Mouse (Mus musculus): Measurements from ENCODE around the gene Limch1. TPM values are rescaled to one million over a fixed set of nuclear protein-coding genes. Genes with fewer than 3 reads are reported as not detected.
A peak's percentile ranks its signal among the peaks of the same experiment; 100 is the strongest.

The Limch1 gene
- total RNA-seq, 2 experiments from 2014 or later: 88.4 to 88.6 TPM

- DNase-seq: no peak
Observed at GRCm38 (mm10) chr5:66830206-66830605, 84.6 kb downstream of the Limch1 start.

GRCm38 (mm10) chr5:66834756-66835155 lies 89.1 kb downstream of the Limch1 start:
- no peak for DNase-seq

- DNase-seq: no peak
Observed at GRCm38 (mm10) chr5:66836892-66837291, 91.3 kb downstream of the Limch1 start.

DNA sequence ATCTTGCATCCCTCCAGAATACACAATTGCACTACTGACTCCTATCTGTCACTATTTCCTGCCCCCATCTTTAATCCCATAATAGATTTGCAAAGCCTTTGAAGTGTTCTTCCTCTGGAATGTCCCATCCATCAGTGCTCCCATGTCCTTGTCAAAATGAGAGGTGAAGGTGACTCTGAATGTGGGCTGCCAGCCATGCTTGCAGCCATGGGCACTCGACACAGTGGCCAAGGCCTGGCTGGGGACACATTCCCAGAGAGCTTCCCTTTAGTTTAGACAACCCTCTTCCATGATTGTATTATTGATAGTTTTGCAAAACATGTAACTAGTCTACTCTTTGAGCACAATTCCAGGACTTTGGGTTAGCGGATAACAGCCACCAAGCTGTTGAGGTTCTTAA lies 96.3 kb downstream of the Limch1 start:
- DNase-seq: peak; percentile 81 to 84

GRCm38 (mm10) chr5:66842776-66843175 lies 97.1 kb downstream of the Limch1 start:
- DNase-seq: peak; percentile 58 to 63

DNA sequence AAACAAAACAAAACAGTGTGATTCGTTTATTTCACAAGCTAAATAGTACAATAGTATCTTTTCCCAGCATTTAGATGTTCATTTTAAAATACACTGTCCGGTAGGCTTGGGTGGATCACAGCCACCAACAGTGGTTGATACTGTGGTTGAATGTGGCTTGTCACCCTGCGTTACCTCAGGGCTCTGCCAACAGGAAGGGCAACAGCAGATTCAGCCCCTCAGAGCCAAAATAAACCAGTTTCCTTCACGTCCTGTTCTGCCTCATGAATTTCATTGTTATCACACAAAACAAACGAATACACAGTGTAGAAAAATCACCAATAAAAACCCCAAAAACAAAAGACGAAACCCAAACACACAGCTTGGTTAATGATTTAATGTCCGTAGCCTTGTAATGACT lies 102.5 kb downstream of the Limch1 start:
- no peak for DNase-seq

- DNase-seq: peak; percentile 68 to 71
Observed at GRCm38 (mm10) chr5:66849148-66849547, 103.5 kb downstream of the Limch1 start.

GRCm38 (mm10) chr5:66850721-66851251 lies 105.2 kb downstream of the Limch1 start:
- DNase-seq: no peak

GRCm38 (mm10) chr5:66851708-66852107 lies 106.1 kb downstream of the Limch1 start:
- no peak for DNase-seq

GRCm38 (mm10) chr5:66854263-66854662 lies 108.6 kb downstream of the Limch1 start:
- no peak for DNase-seq

- DNase-seq: peak in 1 of 2 experiments; percentile 42
Observed at GRCm38 (mm10) chr5:66855358-66856107, 109.9 kb downstream of the Limch1 start.

- DNase-seq: no peak
Observed at GRCm38 (mm10) chr5:66859506-66859905, 113.9 kb downstream of the Limch1 start.

DNA sequence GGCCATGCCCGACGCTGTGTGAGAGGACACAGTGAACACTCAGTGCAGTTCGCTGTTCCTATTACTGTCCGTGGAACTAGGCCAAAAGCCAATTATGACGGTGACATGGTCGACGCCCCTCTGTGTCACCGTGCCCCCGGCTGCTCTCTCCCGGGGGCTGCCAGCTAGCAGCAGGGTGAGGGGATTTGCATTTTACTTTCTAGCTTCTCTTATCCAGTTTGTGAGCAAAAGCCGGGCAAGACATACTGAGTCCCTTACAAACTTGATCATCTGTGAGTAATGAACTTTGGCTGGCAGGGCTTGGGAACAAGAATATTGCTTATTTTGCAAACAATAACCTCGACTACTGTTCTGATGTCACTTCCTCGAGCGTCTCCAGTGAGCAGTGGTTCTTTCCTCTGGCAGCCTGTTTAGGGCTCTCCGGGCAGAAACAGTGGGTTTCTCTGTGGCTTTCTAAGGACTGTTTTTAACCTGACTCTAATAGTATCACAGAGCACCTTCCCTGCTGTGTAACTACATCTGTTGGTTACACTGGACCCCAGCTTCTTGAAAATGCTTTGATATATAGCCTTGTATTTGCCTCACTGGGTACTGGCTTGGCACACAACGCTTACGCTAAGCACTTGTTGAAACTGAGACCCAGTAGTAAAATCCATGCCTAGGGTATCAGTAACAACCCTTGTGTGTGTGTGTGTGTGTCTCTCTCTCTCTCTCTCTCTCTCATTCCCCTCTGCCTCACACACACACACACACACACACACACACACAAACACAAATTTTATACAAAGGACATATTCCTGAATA lies 115.8 kb downstream of the Limch1 start:
- peak; percentile 49 to 59 for DNase-seq

- no peak for DNase-seq
Observed at GRCm38 (mm10) chr5:66862151-66862550, 116.5 kb downstream of the Limch1 start.

GRCm38 (mm10) chr5:66865229-66865628 lies 119.6 kb downstream of the Limch1 start:
- DNase-seq: no peak

DNA sequence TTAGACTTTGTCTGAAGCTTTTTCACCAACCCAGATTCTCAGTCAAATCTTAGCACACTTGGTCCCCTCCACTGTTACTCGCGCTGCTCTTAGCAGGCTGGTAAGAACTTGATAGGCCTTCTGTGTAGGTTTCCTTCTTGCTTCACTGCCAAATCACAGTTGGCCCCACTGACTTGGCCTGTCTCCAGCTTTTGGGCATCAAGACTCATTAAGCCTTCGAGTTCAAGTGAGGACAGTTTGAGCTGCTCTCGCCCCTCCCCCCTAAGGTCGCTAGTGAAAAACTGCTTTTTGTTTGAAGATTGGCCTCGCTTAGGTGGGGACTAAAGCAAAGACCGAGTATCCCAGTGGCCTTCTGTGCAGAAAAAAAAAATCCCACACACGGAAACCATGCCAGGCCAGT lies 120.4 kb downstream of the Limch1 start:
- DNase-seq: peak; percentile 55 to 70

DNA sequence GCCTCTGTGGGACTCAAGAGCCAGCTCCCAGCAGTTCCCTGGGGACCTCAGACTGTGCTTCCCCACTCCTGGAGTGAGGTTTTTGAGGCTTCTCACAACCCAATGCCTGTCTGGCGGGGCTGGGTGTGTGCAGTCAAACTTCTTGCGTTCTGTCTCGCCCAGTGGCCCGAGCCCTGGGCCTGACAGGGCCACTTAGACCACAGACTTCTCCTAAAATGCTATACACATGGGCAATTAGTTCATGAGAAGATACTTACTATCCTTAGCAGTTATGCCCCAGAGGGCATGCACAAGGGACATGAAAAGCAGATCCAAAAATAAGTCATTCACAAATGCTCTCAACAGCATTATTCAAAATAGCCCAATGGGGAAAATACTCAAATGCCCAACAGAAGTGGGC lies 123.9 kb downstream of the Limch1 start:
- no peak for DNase-seq

DNA sequence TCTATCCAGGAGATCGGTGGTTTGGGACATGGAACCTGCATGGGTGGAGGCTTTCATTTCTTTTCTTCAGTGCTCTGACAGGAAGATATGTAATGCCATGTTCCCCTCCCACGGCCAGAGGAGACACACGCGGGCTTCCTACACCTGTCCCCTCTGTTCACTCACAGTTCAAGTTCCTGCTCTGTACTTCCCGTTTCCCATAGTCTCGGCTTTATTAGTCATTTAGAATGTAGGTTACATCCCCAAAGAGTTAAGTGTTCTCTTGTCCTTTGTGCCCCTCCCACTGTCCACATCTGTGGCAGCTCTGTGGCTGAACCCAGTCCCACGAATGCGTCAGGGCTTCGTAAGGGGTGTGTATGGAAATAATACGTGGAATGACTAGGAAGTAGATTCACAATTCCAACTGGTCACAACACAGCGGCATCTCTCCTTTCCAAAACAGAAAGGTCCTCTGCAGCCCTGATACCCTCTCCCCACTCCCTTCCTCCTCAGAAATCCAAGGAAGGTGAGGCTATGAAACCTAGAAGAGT lies 126.0 kb downstream of the Limch1 start:
- DNase-seq: no peak

GRCm38 (mm10) chr5:66872053-66872452 lies 126.4 kb downstream of the Limch1 start:
- no peak for DNase-seq

DNA sequence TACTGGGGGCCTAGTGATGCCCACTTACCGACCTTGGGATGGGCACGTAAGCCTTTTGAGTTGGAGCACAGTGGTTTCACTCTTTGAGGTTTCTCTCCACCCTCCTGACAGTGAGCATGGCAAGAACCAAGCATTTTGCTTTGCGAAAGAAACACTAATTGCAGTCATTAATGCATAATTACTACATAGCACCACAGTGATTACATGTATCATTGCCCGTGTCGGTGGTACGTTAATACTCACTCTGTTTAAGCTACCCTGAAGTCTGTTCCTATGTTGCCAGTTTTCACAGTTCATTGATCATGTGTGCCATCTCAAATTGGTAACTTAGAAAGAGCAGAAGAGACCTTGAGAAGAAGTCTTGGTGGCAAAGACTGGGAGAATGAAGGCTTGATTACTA lies 127.1 kb downstream of the Limch1 start:
- DNase-seq: no peak

GRCm38 (mm10) chr5:66876018-66876805 lies 130.6 kb downstream of the Limch1 start:
- DNase-seq: peak in 1 of 2 experiments; percentile 10

- peak; percentile 75 to 80 for DNase-seq
Observed at GRCm38 (mm10) chr5:66877066-66877465, 131.4 kb downstream of the Limch1 start.

Measured in adrenal gland, postnatal 36 days (tissue).